Mouse (Mus musculus) MEL-GATA-1-ER (cell line): ENCODE results near the gene Tcf19.

Experiments
- DNase-seq: peaks from one replicate; pipeline ENCODE4 v3.0.0-alpha.2; 2012; ENCODE audit warnings: low read depth; ENCODE audit errors: extremely low read depth

The Tcf19 gene

DNA sequence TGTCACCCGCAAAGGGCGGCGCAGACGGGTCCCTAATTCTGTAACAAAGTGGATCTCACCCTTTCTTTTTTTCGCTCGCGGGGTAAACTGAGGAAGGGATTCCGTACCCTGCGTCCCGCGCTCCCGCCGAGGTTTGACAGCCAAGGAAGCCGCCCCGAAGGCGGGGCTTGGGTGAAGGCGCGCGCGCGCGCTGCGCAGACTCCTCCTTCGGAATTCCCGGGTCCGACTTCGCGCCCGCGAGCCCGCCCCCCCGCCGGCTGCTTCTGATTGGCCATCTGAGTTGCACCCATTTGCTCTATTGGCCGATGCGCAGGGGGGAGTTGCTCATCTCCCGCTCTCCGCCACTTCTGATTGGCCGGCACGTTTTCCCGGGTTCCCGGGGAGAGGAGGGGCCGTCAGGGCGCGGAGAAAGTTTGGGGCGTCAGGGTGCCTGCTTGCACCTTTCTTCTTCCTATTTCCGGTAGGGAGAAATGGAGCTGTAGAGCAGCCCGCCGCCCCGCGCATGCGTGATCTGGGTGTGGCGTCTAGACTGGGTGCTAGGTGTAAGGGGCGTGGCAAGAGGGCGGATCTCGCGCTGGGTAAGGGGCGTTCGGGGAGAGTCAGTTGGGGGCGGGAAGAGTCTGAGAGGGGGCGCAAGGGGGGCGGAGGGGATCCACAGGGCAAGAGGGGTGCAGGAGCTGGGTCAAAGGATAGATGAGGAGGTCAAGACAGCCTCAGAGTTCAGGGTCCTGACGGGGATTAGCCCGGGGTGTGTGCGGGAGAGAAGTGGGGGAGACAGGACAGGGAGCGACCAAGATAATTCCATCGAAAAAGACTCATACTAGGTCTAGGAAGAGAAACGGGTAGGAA lies at the start of gene Tcf19, which contains the start of gene Cchcr1:
Gene Tcf19 (minus strand): TSS at position 173 of the 849 bp plus-strand sequence.
Gene Cchcr1 (plus strand): TSS at position 449 of the 849 bp plus-strand sequence.
- DNase-seq = peak; percentile 96

DNA sequence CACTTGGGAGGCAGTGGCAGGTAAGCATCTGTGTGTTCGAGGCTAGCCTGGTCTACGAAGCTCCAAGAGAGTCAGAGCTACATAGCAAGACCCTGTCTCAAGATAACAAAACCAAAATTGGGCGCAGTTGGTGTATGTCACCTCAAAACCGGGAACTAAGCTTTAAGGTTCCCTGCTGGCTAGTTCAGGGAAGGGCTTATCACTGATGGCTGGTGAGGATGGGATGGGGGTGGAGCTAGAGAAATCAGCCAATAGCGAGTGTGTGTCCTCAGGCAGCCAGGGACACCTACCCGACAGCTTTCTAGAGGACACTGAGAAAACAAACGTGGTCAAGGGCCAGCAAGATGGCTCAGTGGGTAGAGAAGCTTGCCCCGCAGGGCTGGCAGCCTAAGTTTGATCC lies 41.6 kb upstream of the Tcf19 start:
- peak; percentile 64 for DNase-seq

DNA sequence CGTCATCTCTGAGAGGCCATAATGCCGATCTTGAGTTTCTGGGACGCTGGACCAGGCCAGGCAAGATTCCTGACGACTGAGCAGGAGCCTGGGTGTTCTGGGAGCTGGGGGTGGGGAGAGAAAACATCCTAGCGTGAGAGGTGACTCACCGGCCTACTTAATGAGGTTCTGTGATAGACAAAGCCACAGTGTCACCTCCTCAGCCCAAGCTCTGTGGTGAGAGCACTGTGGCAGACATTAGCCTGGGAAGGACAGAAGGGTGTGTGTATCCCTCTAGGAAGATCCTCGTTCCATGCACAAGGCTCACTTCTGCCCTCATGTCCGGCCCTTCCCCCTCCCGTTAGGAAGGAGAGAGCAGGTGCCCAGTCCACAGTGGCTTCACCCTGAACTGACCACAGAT lies 40.7 kb upstream of the Tcf19 start:
- no peak for DNase-seq

DNA sequence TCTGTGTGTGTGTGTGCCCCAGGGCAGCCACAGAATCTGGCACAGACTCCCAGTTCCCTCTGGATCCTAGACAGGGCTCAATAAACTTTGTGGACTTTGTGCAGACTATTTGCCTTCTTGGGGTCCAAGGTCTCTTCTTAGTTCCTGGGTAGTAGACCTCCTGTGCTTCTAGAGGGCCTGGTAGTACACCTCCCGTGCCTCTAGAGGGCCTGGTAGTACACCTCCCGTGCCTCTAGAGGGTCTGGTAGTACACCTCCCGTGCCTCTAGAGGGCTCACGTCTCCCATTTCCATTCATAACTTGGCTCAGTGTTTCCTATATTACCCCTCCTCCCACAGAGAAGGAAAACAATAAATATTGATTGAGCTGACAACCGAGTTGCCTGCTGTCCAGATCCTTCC lies 40.2 kb upstream of the Tcf19 start:
- peak; percentile 44 for DNase-seq

DNA sequence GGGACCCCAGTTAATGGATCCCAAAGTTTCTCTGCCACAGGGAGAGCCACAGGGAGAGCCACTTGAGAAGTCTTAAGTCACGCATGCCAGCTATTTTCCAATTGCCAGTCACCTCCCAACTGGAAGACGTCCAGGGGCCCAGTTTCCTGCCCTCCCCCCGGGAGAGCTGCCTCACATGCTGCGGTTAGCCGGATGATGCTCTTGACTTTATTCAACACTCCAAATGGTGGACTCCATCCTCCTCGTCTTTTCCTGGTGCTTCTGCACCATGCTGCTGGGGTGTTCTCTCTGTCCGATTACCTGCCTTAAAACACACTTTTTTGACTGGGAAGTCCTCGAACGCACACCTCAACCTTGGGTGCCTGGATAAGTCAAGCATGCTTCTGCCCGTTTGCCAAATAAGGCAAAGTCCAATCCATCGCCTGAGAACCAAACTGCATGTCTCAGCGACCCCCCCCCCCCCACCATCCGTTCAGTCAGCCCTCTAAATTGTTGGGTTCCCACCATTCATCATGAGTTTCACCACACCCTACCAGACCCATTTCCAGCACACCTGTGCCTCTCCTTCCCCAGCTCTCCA lies 39.7 kb upstream of the Tcf19 start:
- DNase-seq = no peak

DNA sequence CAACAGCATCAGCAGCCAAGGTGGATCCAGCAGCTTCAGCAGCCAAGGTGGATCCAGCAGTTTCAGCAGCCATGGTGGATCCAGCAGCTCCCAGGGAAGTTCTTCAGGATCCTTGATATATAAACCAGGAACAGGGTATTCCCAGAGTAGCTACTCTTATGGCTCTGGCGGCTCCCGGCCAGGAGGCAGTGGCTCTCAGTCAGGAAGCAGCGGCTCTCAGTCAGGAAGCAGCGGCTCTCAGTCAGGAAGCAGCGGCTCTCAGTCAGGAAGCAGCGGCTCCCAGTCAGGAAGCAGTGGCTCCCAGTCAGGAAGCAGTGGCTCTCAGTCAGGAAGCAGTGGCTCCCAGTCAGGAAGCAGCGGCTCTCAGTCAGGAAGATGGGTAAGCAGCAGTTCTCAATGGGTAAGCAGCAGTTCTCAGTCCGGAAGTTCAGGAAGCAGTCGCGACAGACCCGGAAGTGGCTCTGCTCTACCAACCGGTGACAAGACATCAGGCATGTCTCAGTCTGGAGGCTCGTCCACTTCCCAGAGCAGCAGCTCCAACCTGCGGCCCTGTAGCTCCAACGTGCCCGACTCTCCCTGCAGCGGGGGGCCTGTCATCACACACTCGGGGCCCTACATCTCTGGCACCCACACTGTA lies 38.3 kb upstream of the Tcf19 start:
- no peak for DNase-seq

DNA sequence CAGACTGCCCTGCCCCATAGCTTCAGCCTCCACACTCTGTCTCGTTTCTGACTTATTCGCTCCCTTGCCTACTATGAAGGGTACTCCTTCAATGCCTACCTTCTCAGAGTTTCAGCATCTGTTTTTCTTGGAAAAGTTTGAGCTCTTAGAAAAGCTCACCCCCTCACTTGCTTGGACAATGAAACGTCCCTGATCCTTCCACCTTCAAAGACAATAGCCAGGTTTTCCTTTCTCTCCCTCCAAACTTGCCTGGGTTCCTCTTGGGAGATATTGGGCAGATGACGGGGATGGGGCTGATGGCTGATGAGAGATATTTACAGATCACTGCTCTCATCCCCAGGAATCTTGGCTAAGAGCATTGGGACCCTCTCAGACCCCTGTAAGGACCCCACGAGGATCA lies 37.7 kb upstream of the Tcf19 start:
- DNase-seq = no peak

DNA sequence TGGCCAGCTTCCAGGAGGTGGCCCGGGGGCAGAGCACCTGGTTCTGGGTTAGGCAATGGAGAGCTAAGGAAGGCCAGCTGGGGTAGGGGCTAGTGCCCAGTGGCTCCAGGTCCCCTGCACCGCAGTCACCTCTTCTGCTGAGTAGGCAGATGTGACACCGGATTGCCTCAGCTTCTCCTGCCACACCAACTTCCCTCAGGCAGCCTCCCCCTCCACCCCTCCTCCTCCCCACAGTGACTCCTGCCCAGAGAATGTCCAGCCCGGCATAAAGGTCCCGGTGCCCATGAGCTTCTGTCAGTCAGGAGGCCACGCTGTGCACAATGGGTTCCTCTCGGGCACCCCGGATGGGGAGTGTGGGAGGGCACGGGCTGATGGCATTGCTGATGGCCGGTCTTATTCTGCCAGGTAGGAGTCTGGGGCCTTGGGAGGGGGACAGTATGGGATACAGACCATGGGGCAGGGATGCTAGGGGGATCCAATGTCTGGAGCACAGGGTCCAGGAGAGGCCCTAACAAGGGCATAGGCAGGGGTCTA lies 35.3 kb upstream of the Tcf19 start, which contains the start of gene Cdsn:
Gene Cdsn (plus strand): TSS at position 248 of the 534 bp plus-strand sequence.
- DNase-seq = no peak

DNA sequence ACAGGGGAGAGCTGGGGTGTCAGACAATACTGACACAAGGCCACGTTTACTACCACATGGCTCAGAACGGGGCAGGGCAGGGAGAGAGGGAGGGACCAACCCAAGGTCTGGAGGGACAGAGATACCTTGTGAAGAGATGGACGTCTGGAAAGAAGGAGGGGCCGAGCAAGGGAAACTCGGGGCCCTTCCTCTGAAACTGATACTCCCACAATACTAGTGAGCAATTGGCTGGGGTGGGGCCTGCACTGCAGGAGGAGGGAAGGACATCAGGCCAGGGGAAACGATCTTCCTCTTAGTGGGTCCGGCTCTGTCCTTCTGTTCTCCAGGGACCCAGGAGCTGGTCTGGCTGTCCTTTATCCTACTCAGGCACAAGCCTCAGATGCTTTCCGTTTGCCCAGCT lies 34.2 kb upstream of the Tcf19 start:
- no peak for DNase-seq

DNA sequence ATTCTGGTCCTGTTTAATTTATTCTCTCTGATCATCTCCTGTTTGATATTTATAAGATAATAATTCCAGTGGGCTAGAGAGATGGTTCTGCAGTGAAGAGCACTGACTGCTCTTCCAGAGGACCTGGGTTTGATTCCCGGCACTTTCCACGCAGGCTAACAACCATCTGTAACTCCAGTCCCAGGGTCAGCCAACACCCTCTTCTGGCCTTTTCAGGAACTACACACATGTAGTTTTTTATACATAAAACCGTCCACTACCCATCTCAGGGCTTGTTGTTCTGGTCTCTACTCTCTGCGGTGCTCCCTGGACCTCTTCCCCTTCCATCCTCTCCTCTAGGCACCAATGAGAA lies 33.5 kb upstream of the Tcf19 start:
- no peak for DNase-seq

DNA sequence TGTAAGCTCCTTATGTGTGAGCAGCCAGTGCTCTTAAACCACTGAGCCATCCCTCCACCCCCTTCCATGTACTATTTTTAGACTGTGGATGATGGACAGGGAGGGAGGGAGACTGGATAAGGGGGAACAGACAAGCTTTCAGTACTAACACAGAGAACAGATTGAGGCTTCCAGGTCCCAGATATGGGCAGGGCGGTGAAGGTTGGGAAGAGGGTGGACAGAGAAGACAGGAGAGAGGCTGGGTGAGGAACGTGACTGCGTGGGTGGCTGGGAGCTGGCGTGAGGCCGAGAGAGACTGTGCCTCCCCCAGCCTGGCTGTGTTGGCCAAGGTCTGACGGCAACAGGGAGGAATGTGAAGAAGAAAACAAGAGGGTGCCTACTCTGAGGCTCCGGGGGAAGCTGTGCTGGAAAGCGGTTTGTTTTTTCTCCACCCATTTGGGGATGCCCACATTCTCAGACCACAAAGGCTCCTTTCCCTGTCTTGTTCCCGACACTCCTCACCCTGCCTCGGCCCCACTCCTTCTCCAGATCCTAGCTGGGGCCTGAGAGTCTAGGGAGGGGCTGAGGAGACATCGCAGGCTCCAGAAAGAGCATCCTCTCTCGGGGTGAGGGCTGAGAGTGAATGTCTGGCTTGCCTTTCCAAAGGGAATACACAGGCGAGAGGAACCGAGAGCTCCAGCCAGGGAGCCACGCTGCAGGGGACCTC lies 33.0 kb upstream of the Tcf19 start:
- DNase-seq = no peak

DNA sequence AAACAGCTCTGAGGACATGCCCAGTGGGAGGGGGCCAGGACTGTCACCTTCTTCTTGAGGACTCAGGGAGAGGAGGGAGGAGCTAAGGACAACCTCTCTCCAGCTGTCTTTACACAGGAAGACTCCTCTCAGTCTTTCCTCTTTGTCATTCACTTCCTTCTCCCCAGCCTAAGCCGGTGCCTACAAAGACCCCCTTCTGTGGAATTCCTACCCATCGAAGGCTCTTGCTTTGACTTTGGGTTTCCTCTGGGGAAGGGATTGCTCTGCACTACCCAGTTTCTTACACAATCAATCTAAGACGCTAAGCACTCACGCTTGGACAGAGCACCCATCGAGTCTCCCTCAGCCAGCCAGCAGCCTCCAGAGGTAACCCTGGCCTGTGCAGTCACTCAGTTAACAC lies 32.0 kb upstream of the Tcf19 start:
- DNase-seq = no peak

DNA sequence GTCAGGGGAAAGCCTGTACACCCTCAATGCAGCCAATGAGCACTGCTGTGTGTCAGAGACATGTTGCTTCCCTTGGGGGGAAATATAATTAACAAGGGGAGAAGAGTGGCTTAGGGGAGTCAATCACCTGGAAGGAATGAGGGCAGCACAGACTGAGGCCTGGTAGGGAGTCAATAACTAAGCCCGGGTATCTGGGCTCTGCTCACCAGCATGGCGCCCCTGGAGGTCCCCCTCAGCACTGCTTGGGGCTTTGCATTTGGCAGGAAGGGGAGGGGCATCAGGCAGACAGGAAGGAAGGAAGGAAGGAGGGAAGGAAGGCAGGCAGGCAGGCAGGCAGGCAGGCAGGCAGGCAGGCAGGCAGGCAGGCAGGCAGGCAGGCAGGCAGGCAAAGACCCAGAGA lies 30.8 kb upstream of the Tcf19 start:
- DNase-seq = no peak

DNA sequence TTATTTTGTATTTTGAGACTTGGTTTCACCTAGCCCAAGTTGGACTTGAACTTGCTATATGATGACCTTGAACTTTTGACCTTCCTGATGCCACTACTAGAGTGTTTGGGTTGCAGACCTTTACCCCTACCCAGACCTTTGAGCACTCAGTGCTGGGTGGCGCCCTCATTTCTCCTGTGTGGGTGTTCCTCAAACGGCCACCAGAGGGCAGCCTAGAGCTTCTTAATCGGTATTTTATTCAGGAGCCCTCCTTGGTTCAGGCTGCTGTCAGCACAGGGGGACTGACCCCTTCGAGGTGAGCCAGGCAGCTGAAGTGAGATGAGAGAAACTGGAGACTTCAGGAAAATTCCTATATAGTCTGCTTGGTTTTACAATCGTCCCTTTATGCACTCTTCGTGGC lies 28.1 kb upstream of the Tcf19 start:
- peak; percentile 36 for DNase-seq

DNA sequence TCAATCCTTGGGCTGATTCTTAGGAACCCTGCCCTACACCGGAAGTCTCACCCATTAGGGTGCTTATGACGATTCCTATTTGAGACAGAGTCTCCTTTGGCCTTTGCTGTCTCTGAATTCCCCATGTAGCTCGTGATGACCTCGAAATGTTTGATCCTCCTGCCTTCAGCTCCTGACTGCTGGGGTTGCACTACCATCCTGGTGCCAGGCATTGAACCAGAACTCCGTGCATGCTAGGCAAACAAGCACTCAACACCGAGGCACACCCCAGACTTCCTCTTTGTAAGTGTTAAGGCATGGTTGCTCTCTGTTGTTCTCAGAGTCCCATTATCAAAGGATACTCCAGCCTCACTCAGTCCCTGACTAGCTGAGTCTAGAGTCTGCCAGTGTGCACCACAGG lies 27.4 kb upstream of the Tcf19 start:
- peak; percentile 26 for DNase-seq

DNA sequence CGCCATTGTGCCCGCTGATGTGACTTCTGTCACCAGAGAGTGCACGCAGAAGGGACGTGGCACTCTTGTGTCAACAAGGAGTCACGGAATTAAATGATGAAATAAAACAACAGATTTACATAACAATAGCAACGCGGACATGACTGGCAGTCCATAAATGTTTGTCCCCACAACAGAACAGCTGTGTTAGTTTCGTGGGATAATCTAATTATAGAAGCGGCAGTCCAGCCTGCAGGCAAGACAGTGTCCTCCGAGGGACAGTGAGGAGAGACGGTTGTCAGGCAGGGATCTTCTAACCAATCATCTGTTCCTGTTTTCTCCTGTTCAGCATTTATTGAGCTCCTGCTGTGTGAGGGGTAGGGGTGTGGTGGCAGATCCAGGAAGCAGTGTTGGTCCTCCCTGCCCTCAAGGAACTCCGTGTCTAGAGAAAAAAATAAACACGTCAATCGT lies 26.8 kb upstream of the Tcf19 start:
- no peak for DNase-seq

DNA sequence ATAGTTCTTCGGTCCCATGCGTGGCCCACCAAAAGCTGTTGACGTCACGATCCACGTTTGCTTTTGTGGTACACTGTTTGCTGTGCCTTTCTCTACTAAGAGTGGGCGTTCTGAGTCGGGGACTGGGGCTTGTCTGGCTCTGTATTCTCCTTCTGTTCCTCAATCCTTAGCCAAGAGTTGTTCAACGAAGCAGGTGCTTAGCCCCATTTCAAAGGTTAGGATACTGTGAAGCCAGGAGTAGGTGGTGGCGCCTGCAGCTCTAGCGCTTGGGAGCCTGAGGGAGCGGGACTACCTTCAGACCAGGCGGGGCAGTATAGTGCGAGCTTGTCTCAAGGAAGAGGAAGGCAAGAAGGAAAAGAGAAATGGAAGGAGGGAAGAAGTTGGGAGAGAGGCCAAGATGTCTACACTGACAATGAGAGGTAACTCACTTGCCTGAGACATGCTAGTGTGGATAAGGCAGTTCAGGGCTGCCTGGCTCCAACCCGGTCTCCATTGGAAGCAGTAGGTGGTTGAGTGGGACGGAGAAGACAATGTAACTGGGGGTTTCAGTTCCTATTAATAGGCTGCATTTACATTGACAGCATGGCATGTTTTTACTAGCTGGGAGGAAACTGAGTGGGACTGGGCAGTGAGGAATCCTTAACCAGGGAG lies 26.3 kb upstream of the Tcf19 start:
- no peak for DNase-seq

DNA sequence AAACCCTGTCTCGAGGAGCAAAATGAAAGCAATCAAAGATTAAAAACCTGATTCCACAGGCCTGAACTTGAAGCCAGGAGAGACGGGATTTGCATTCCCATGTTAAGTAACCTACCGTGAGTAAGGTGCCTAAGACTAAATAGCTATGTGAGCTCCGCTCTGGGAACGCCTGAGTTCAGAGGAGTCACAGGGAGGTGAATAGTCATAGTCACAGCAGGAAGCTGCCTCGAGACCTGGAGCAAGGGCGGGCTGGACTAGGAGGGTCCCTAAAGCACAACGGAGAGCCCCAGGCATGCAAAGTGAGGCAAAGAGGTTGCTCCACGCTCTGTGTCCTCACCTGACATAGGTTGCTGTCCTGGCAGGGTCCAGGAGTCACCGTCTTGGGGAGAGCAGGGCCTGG lies 22.9 kb upstream of the Tcf19 start:
- no peak for DNase-seq

DNA sequence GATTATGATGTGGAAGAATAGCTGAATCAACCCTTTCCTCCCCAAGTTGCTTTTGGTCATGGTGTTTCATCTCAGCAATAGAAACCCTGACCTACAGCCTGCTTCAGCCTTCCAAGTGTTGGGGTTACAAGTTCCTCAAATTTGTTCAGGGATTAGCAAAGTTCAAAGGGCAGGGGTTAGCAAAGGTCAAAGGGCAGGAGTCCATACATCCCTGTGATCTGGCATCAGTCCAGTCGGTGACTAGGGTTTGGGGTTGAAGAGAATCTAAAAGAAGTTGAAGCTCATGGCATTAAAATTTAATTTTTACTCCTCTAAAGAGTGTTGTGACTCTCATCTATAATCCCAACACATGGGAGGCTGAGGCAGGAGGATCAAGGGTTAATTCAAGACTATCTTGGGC lies 21.9 kb upstream of the Tcf19 start:
- DNase-seq = no peak

DNA sequence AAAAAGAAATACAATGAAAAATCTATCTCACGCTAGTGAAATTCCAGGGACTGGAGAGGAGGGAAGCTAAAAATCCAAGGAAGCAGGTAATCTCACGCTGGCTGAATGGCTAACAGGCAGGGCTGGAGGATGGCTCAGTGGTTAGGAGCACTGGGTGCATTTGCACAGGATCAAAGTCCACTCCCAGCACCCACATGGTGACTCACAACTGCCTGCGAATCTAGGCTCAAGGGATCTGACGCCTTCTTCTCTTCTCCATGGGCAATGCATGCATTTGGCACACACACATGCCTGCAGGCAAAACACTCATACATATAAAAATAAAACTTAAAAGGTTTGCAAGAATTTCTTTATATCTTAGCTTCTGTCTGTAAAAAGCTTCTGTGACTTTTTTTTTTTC lies 20.8 kb upstream of the Tcf19 start:
- no peak for DNase-seq

DNA sequence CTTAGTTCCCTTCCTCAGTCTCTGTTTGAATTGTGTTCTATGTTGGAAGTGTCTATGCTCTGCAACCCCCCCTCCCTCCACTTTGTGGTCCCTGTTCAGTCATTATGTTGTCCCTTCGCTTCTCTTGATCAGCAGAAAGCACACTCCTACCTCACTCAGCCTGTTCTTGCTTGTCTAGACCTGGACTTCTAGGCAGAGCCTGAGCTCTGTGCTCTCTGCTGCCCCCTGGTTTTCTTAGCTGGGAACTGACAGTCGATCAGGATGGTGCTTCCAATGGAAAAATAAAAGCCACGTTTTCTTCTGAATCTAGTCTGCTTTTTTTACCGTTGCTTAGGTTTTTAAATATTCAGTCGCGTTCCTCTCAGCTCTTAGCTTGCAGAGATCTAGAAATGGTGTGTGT lies 17.7 kb upstream of the Tcf19 start:
- peak; percentile 41 for DNase-seq
